Mouse (Mus musculus): Measurements from ENCODE around the gene Msantd2. TPM values are rescaled to one million over a fixed set of nuclear protein-coding genes. Genes with fewer than 3 reads are reported as not detected.

Msantd2 gene
- polyA plus RNA-seq, 1 experiment from 2014 or later = 47.3 TPM

DNA sequence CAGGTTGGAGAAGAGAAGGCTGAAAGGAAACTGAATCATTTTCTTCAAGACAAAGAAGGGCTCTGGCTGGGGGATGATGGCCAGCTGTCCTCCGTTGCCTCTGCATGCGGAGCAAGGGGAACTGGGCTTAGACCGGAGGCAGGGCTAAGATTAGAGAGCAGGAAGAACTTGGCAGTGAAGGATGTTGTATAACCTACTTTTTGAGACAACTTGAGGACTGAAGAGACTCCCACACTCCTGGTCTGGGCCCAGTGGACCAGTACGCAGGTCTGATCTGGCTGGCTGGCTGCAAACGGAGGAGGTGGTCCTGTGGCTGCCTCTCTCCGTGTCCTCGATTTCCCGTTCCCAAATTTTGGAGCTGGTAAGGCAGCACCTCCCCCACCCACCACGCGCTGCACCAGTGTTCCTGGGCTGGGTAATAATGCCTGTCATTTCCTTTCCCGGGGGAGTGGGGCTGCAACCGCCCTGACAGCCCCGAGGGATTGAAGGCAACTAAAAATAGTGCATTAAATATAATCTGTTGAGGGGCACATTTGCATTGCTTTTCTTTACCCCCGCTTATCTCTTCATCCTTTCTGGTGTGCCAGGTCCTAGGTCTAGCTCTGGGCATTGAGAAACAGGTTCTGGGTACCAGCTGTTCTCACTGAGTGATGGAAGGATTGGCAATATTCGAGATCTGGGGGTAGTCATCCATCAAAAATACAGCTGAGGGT, 78.9 kb downstream of the Msantd2 start:
- no peaks in the 10 kb centered on the region for H3K27me3 ChIP-seq
- H3K9ac ChIP-seq = no peak overlapping the region
- no peaks in the 10 kb centered on the region for H3K9me3 ChIP-seq
- H3K4me1 ChIP-seq = peaks cover 9% of the 10 kb centered on the region; the same call in 1 of the 2 replicates
- no peak for ATAC-seq (ENCODE audit: low FRiP score)
- no peak overlapping the region for H3K4me3 ChIP-seq (replicated peaks)
- no peak overlapping the region for H3K27ac ChIP-seq
- no peaks in the 10 kb centered on the region for H3K36me3 ChIP-seq (replicated peaks)
- no peak overlapping the region for H3K4me2 ChIP-seq
- 52% methylated on average over 15 of the region's 15 CpGs for WGBS

DNA sequence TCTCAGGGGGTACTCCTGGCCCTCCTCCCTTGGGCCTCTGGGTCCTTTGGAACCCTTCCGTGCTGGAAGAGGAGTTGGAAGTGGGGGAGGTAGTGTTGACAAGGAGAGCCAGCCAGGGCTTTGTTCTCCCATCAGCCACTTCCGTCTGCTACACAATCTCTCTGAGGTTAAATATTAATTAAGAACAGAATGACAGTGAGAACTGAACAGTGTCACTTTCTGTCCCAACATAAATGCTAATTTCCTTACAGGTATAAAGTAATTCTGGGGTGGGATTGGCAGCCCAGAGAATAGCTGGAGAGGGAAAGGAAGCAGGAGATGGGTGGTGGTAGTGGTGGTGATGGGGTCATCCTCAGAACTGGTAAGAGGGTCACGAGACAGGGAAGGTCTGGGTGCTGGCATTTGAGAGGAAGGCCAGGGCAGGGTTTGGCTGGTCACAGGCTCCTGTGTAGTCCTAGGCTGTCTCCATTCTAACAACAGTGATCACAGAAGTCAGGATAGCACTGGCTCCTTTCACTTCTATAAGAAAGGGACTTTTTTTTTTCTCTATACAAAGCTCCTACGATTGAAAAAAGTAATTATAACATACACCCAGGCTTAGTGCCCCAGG, 79.6 kb downstream of the Msantd2 start:
- Histone ChIP-seq H3K27ac (no peak overlapping the region), H3K36me3 (replicated peaks) (no peaks in the 10 kb centered on the region), H3K4me3 (replicated peaks) (no peak overlapping the region), H3K9me3 (no peaks in the 10 kb centered on the region), H3K9ac (no peak overlapping the region), H3K27me3 (no peaks in the 10 kb centered on the region), H3K4me1 (peaks cover 9% of the 10 kb centered on the region; the same call in 1 of the 2 replicates), H3K4me2 (no peak overlapping the region)
- ATAC-seq (ENCODE audit: low FRiP score) = no peak
- WGBS = 40% methylated on average over 4 of the region's 4 CpGs

DNA sequence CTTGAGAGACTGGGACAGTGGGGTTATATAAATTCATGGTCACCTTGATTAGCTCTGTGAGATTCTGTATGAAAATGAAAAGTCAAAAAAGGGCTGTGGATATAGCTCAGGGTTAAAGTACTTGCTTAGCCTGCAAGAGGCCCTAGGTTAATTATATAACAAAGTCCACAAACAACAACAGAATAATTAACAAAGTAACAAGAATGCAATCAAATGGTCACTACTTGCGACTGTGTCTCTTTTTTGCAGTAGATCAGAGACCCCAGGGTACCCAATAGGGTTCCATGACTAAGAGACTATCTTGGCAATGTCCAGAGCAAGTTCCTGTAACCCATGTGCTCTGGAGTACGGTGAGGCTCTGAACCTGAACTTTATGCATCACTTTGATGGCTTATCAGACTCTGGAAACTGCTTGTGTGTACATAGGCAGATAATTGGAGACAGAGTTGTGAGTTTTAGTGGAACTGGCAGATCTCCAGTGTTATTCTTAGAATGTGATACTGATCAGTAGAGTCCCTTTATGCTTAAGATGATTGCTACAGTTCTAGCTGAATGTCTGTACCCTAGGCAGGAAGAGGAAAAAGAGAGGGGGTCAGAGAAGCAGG, 80.2 kb downstream of the Msantd2 start:
- no peaks in the 10 kb centered on the region for H3K27me3 ChIP-seq
- H3K36me3 ChIP-seq (replicated peaks) = no peaks in the 10 kb centered on the region
- H3K9me3 ChIP-seq = no peaks in the 10 kb centered on the region
- H3K4me2 ChIP-seq = no peak overlapping the region
- H3K4me1 ChIP-seq = peaks cover 9% of the 10 kb centered on the region; the same call in 1 of the 2 replicates
- no peak overlapping the region for H3K27ac ChIP-seq
- WGBS = 68% methylated on average over 2 of the region's 2 CpGs
- H3K9ac ChIP-seq = no peak overlapping the region
- ATAC-seq (ENCODE audit: low FRiP score) = no peak
- H3K4me3 ChIP-seq (replicated peaks) = no peak overlapping the region

DNA sequence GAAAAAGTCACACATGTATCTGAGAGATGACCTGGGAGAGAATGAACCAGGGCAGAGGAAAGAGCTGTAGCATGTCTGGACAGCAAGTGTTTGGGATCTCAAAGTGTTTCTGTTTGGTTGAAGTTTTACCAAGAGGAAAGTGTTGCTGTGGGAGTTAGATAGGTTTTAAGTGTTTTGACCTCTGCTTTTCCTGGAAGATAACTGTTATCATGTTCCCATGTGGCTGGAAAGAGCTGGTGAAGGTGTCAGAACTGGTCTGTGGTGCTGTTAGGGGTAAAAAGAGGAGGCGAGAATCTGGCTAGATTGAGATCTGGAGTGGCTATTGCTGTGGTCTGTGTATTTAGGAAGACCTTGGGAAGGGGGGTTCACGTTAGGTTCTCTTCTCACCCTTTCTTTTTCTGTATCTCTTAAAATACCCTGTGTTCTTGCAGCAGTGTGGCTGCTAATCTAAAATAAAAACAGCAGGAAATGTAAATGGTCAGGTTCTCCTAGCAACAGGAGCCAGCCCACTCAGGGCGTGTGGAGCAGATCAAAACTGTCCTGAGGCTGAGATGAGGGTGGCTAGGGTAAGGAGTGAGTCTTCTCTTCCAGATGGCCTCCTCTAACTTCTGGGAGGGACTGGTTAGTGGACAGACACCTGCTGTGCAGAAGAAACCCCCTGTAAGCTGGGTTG, 83.2 kb downstream of the Msantd2 start:
- Histone ChIP-seq H3K9me3 (no peaks in the 10 kb centered on the region), H3K36me3 (replicated peaks) (no peaks in the 10 kb centered on the region), H3K4me3 (replicated peaks) (no peak overlapping the region), H3K27ac (no peak overlapping the region), H3K4me1 (peaks cover 14% of the 10 kb centered on the region), H3K27me3 (no peaks in the 10 kb centered on the region), H3K4me2 (no peak overlapping the region), H3K9ac (no peak overlapping the region)
- ATAC-seq (ENCODE audit: low FRiP score) = no peak
- WGBS = 68% methylated on average over 3 of the region's 3 CpGs

Other genes starting within 250 kb of the Msantd2 start
- gene Slc37a2, start 233.6 kb upstream of the Msantd2 start, polyA plus RNA-seq (2016; fragmentation: Nextera tagmentation; extraction: Ambion mirVana) = 1.1 TPM in 2 replicates
- gene Ccdc15, start 140.9 kb upstream of the Msantd2 start, polyA plus RNA-seq (2016; fragmentation: Nextera tagmentation; extraction: Ambion mirVana) = 11.1 and 11.6 TPM in 2 replicates
- gene Hepacam, start 122.0 kb upstream of the Msantd2 start, polyA plus RNA-seq (2016; fragmentation: Nextera tagmentation; extraction: Ambion mirVana) = 0.08 and 0.18 TPM in 2 replicates
- gene Robo4, start 87.4 kb upstream of the Msantd2 start, polyA plus RNA-seq (2016; fragmentation: Nextera tagmentation; extraction: Ambion mirVana) = 4.8 and 5.4 TPM in 2 replicates
- 22.7 and 24.1 TPM in 2 replicates for gene Robo3, start 56.1 kb upstream of the Msantd2 start, polyA plus RNA-seq (2016; fragmentation: Nextera tagmentation; extraction: Ambion mirVana)
- 23.2 and 24.3 TPM in 2 replicates for gene Esam, start 38.8 kb downstream of the Msantd2 start, polyA plus RNA-seq (2016; fragmentation: Nextera tagmentation; extraction: Ambion mirVana)
- 0.32 and 0.82 TPM in 2 replicates for gene Vsig2, start 49.9 kb downstream of the Msantd2 start, polyA plus RNA-seq (2016; fragmentation: Nextera tagmentation; extraction: Ambion mirVana)
- 3.8 and 4.2 TPM in 2 replicates for gene Nrgn, start 63.6 kb downstream of the Msantd2 start, polyA plus RNA-seq (2016; fragmentation: Nextera tagmentation; extraction: Ambion mirVana)
- gene Siae, start 66.4 kb downstream of the Msantd2 start, polyA plus RNA-seq (2016; fragmentation: Nextera tagmentation; extraction: Ambion mirVana) = 7.3 and 7.4 TPM in 2 replicates
- 18.9 and 21.2 TPM in 2 replicates for gene Spa17, start 124.4 kb downstream of the Msantd2 start, polyA plus RNA-seq (2016; fragmentation: Nextera tagmentation; extraction: Ambion mirVana)
- 109 and 114 TPM in 2 replicates for gene Tbrg1, start 168.0 kb downstream of the Msantd2 start, polyA plus RNA-seq (2016; fragmentation: Nextera tagmentation; extraction: Ambion mirVana)
- 0.19 TPM in 2 replicates for gene Panx3, start 179.9 kb downstream of the Msantd2 start, polyA plus RNA-seq (2016; fragmentation: Nextera tagmentation; extraction: Ambion mirVana)
- gene Olfr160, start 226.9 kb downstream of the Msantd2 start, polyA plus RNA-seq (2016; fragmentation: Nextera tagmentation; extraction: Ambion mirVana) = not detected in 2 replicates

Measured in forebrain, embryonic 12.5 days (tissue).